Mouse (Mus musculus): ENCODE measurements at regions not wholly inside any gene's neighbourhood (a gene's known extent, or its start where the extent isn't known, plus 50 kb on each side); places are given as distances from the start of the nearest gene placed in this dataset.

DNA sequence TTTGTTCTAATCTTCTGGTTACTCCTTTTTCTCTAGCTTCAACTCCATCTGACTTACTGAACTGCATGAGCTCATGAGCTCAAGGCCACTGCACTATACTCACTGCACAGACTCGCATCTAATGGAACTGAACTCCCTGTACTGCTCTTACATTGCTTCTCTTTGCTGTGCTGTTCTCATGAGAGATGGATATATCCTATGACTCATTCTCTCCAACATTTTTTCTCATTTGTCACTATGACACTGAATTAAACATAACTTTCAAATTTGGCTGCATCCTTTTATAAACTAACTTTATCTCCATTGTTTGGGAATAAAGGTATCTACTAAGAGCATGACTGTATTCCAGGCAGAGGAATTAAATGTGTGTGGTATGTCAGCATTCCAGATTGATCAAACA is 806.2 kb downstream of the Rab28 start:
- TF ChIP-seq CTCF (IDR thresholded peaks at IDR 0.05; ENCODE audit: low read depth, low read length) (no peak), GATA1 (IDR thresholded peaks at IDR 0.05; ENCODE audit: borderline replicate concordance, low read length) (no peak)

All from G1E (cell line).